Mouse (Mus musculus) liver (tissue): ENCODE measurements around the gene En1.

Experiments
- DNase-seq: peaks from one replicate; pipeline ENCODE4 v3.0.0-alpha.2; 2020; ENCODE audit warnings: mixed read lengths

En1 gene

GRCm38 (mm10) chr1:120628821-120629220, 26.6 kb downstream of the En1 start:
- DNase-seq = no peak

GRCm38 (mm10) chr1:120643380-120643779, 41.2 kb downstream of the En1 start:
- no peak for DNase-seq

GRCm38 (mm10) chr1:120643848-120644711, 41.9 kb downstream of the En1 start:
- DNase-seq = no peak

- DNase-seq = no peak
These were observed 42.5 kb downstream of the En1 start for GRCm38 (mm10) chr1:120644755-120645154.

GRCm38 (mm10) chr1:120650068-120650467, 47.9 kb downstream of the En1 start:
- no peak for DNase-seq

GRCm38 (mm10) chr1:120651997-120652396, 49.8 kb downstream of the En1 start:
- no peak for DNase-seq

- DNase-seq = no peak
These were observed 52.8 kb downstream of the En1 start for GRCm38 (mm10) chr1:120654950-120655396.
